Mouse (Mus musculus): ENCODE measurements around the gene Ppp1r1b. TPM values are rescaled to one million over a fixed set of nuclear protein-coding genes. Genes with fewer than 3 reads are reported as not detected.

The Ppp1r1b gene
- polyA plus RNA-seq, 1 experiment from 2014 or later, result 5.4 TPM

DNA sequence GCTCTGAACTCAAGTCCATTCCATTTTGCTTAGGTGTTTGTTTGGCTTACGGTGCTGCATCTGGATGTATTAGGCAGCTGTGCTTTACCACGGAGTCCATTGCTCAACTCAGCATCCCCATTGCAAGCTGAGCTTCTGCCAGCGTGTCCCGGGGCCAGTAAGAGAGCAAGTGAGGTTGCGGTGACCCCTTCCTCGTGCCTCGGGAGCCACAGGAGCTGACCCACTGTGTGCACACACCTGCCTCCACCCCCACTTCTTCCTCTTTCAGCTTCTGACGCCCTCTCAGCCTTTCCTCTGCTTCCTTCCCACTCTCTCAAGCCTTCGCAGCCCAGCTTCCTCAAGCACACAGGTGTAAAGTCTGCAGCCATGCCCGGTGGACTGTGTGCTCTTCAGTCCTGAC, 18.1 kb downstream of the Ppp1r1b start:
- H3K9ac ChIP-seq (replicated peaks), result no peak overlapping the region; the same call in 1 of the 2 replicates

DNA sequence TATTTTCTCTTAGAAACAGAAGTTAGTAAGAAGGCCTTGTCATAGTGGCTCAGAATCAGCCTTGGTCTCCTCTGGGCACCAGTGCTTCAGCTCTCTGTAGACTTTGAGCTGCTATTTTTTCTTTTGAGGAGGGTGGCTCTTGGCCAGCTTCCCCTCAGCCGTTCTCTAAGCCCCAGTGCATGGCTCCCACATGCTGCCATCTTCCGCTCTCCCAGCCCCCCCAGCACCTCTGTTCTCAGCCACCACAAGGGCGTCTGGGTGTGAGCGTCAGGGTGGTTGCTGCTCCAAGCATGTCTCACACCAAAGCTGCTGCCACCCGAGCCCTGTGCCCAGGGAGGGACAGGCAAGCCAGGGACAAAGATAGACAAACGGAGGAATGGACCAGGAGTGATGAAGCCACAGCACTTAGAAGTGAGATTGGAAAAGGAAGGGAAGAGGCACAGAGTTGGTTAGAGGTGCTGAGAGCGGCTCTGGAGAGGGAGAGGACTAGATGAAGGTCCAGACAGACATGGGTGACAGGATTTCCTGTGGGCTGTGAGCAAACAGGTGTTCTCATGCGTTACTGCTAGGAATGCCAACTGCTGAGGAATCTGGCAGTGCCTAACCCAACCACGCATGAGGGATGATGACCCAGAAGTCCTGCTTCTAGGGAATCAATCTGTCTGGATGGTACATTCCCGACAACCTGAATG, 19.1 kb downstream of the Ppp1r1b start:
- TF ChIP-seq EP300 (IDR thresholded peaks at IDR 0.05; ENCODE audit: low read depth) (no peak), CTCF (IDR thresholded peaks at IDR 0.05; ENCODE audit: low read depth) (no peak)
- Histone ChIP-seq H3K27me3 (ENCODE audit: insufficient read depth, low read length) (no peaks in the 10 kb centered on the region), H3K9ac (replicated peaks) (no peak overlapping the region), H3K27ac (ENCODE audit: low read depth) (no peak overlapping the region), H3K4me2 (ENCODE audit: low read depth, low read length) (no peak overlapping the region), H3K4me3 (ENCODE audit: low read depth, low read length) (no peak overlapping the region), H3K4me1 (ENCODE audit: insufficient read depth) (peaks cover 12% of the 10 kb centered on the region), H3K36me3 (replicated peaks; ENCODE audit: insufficient read depth, low read length) (no peaks in the 10 kb centered on the region), H3K9me3 (ENCODE audit: low read length) (no peaks in the 10 kb centered on the region)
- ATAC-seq (no peak), DNase-seq (no peak)
- 71% methylated on average over 10 of the region's 10 CpGs for WGBS (ENCODE audit: insufficient replicate concordance)

More for the DNA sequence above, 18.1 kb downstream of the Ppp1r1b start:
- no peaks in the 10 kb centered on the region for H3K27me3 ChIP-seq (ENCODE audit: insufficient read depth, low read length)
- H3K4me1 ChIP-seq (ENCODE audit: insufficient read depth), result peaks cover 17% of the 10 kb centered on the region
- H3K4me3 ChIP-seq (ENCODE audit: low read depth, low read length), result no peak overlapping the region
- H3K9me3 ChIP-seq (ENCODE audit: low read length), result no peaks in the 10 kb centered on the region
- TF ChIP-seq CTCF (IDR thresholded peaks at IDR 0.05; ENCODE audit: low read depth) (no peak), EP300 (IDR thresholded peaks at IDR 0.05; ENCODE audit: low read depth) (no peak)
- 37% methylated on average over 10 of the region's 10 CpGs for WGBS (ENCODE audit: insufficient replicate concordance)
- no peaks in the 10 kb centered on the region for H3K36me3 ChIP-seq (replicated peaks; ENCODE audit: insufficient read depth, low read length)
- peak; percentile 40 for DNase-seq
- 0 out of 2 replicates have a peak, but pooled peaks have one; percentile 23 for ATAC-seq
- H3K27ac ChIP-seq (ENCODE audit: low read depth), result no peak overlapping the region
- H3K4me2 ChIP-seq (ENCODE audit: low read depth, low read length), result no peak overlapping the region

DNA sequence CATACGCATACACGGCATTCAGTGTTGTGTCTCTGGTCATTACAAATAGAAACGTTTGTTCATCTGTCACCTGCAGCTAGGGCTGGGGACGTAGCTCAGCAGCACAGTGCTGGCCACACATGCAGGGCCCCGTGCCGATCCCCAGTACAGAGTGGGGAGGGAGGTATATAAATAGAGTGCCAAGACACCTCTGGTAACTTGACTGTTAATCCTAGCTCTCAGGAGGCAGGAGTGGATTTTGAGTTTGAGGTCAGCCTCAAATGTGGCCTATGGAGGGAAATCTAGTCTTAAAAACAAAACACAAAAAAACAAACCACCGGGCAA, 19.6 kb downstream of the Ppp1r1b start:
- no peak for DNase-seq

DNA sequence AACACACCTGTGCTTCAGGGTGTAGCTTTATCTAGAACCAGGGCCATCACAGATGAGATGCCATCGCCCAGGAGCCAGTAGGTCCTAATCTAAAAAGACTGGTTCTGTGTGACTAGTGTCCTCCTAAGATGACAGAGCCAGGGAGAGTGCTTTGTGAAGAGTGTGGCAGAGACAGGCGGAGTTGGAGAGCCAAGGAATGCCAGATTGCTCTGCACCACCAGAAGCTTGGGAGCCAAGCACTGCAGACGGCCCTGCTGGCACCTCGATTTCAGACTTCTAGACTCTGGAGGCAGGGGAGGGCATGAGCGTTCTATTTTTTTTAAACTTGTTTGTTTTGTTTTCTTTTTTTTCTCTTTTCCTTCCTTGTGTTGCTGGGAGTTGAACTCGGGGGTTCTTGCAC, 21.1 kb downstream of the Ppp1r1b start:
- WGBS (ENCODE audit: insufficient replicate concordance), result 69% methylated on average over 6 of the region's 6 CpGs
- no peak overlapping the region for H3K4me2 ChIP-seq (ENCODE audit: low read depth, low read length)
- DNase-seq, result no peak
- no peak overlapping the region for H3K4me3 ChIP-seq (ENCODE audit: low read depth, low read length)
- ATAC-seq, result no peak
- peaks cover 4% of the 10 kb centered on the region; the same call in 1 of the 2 replicates for H3K4me1 ChIP-seq (ENCODE audit: insufficient read depth)
- no peak for TF ChIP-seq CTCF (IDR thresholded peaks at IDR 0.05; ENCODE audit: low read depth)
- H3K9me3 ChIP-seq (ENCODE audit: low read length), result no peaks in the 10 kb centered on the region
- no peak overlapping the region for H3K9ac ChIP-seq (replicated peaks)
- no peak overlapping the region for H3K27ac ChIP-seq (ENCODE audit: low read depth)
- no peaks in the 10 kb centered on the region for H3K27me3 ChIP-seq (ENCODE audit: insufficient read depth, low read length)
- H3K36me3 ChIP-seq (replicated peaks; ENCODE audit: insufficient read depth, low read length), result peaks cover 3% of the 10 kb centered on the region

More for the DNA sequence above, 19.6 kb downstream of the Ppp1r1b start:
- H3K9me3 ChIP-seq (ENCODE audit: low read length), result no peaks in the 10 kb centered on the region
- whole genome bisulfite sequencing (ENCODE audit: insufficient replicate concordance), result 66% methylated on average over 7 of the region's 7 CpGs
- no peak overlapping the region for H3K4me2 ChIP-seq (ENCODE audit: low read depth, low read length)
- H3K36me3 ChIP-seq (replicated peaks; ENCODE audit: insufficient read depth, low read length), result no peaks in the 10 kb centered on the region; the same call in 1 of the 2 replicates
- H3K9ac ChIP-seq (replicated peaks), result no peak overlapping the region
- no peak for ATAC-seq
- H3K4me3 ChIP-seq (ENCODE audit: low read depth, low read length), result no peak overlapping the region
- H3K4me1 ChIP-seq (ENCODE audit: insufficient read depth), result peaks cover 9% of the 10 kb centered on the region
- TF ChIP-seq CTCF (IDR thresholded peaks at IDR 0.05; ENCODE audit: low read depth) (no peak), EP300 (IDR thresholded peaks at IDR 0.05; ENCODE audit: low read depth) (no peak)
- H3K27ac ChIP-seq (ENCODE audit: low read depth), result no peak overlapping the region
- no peaks in the 10 kb centered on the region for H3K27me3 ChIP-seq (ENCODE audit: insufficient read depth, low read length)

DNA sequence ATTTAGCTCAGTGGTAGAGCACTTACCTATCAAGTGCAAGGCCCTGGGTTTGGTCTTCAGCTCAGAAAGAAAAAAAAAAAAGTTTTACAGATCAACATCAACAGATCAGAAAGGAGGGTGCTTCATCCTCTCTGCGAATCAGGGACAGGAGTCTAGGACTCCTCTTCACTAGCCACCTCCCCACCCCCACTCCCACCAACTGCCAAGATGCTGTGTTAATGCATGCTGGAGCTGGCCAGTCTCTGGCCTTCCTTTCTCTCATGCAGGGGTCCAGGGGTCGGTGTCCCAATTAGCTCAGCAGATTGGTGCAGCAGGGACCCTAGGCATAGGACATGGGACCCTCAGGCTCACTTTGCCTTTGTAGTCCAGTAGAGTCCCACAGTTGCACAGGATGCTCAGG, 22.4 kb downstream of the Ppp1r1b start:
- no peaks in the 10 kb centered on the region for H3K9me3 ChIP-seq (ENCODE audit: low read length)
- H3K27ac ChIP-seq (ENCODE audit: low read depth), result no peak overlapping the region
- TF ChIP-seq EP300 (IDR thresholded peaks at IDR 0.05; ENCODE audit: low read depth), result no peak
- no peak for TF ChIP-seq CTCF (IDR thresholded peaks at IDR 0.05; ENCODE audit: low read depth)
- ATAC-seq, result no peak
- WGBS (ENCODE audit: insufficient replicate concordance), result 95% methylated on average over 2 of the region's 2 CpGs
- peaks cover 13% of the 10 kb centered on the region for H3K36me3 ChIP-seq (replicated peaks; ENCODE audit: insufficient read depth, low read length)
- H3K4me3 ChIP-seq (ENCODE audit: low read depth, low read length), result no peak overlapping the region
- H3K27me3 ChIP-seq (ENCODE audit: insufficient read depth, low read length), result no peaks in the 10 kb centered on the region
- no peak overlapping the region for H3K9ac ChIP-seq (replicated peaks)
- no peak for DNase-seq
- H3K4me1 ChIP-seq (ENCODE audit: insufficient read depth), result 0 out of 2 replicates have a peak, but pooled peaks cover 4% of the 10 kb centered on the region
- no peak overlapping the region for H3K4me2 ChIP-seq (ENCODE audit: low read depth, low read length)

DNA sequence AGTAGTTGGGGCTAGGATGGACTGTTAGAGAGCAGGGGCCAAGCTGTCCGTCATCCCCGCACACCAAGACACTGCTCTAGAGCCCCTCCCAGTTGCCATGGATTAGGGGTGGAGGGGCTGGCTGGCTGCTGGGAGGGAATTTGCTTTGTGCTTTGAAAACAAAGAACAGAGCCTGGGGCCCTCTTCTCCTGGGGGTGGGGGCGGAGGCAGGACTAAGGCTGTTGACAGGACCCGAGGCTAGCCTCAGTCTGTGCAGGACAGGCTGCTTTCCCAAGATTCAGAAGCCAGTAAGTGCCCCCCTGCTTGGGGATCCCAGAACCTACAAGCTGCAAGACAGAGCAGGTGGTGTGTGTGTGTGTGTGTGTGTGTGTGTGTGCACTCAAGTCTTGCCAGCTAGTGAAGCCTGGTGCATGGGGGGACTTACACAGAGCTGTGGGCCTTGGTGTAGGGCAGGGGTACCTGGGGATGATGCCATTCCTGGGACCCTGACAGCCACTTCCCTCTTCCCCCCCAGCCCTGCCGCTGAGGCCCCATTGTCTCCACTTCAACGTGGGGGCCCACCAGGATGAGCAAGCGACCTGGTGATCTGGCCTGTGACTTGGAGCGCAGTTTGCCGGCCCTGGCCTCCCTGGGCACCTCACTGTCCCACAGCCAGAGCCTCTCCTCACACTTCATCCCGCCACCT, 23.5 kb downstream of the Ppp1r1b start:
- no peak overlapping the region for H3K4me2 ChIP-seq (ENCODE audit: low read depth, low read length)
- H3K4me1 ChIP-seq (ENCODE audit: insufficient read depth), result no peaks in the 10 kb centered on the region
- H3K9me3 ChIP-seq (ENCODE audit: low read length), result no peaks in the 10 kb centered on the region
- H3K9ac ChIP-seq (replicated peaks), result no peak overlapping the region
- WGBS (ENCODE audit: insufficient replicate concordance), result 65% methylated on average over 10 of the region's 10 CpGs
- H3K27ac ChIP-seq (ENCODE audit: low read depth), result no peak overlapping the region
- ATAC-seq (no peak), DNase-seq (no peak)
- no peak for TF ChIP-seq EP300 (IDR thresholded peaks at IDR 0.05; ENCODE audit: low read depth)
- TF ChIP-seq CTCF (IDR thresholded peaks at IDR 0.05; ENCODE audit: low read depth), result no peak
- no peaks in the 10 kb centered on the region for H3K27me3 ChIP-seq (ENCODE audit: insufficient read depth, low read length)
- no peak overlapping the region for H3K4me3 ChIP-seq (ENCODE audit: low read depth, low read length)
- peaks cover 24% of the 10 kb centered on the region for H3K36me3 ChIP-seq (replicated peaks; ENCODE audit: insufficient read depth, low read length)
